Mouse (Mus musculus): ENCODE results near the gene Fblim1.
"Not testable (repeated sequence)": the region's sequence is repeated elsewhere in the genome, so short reads cannot be mapped to it uniquely, and the experiment has no call there.

Gene Fblim1

DNA sequence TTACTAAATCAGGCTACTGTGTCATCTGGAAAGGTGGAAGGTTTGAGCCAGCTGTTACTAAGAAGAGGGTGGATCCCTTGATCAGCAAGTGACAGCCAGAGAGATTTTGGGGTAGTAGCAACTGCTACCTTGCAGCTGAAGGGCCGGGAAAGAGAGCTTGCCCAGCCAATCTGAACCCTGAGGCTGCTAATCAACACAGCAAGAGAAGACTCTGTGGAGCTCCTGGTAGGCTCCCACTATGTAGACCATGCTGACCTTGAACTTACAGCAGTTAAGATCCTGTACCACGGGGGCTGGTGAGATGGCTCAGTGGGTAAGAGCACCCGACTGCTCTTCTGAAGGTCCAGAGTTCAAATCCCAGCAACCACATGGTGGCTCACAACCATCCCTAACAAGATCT, 41.2 kb downstream of the Fblim1 start:
- no peak for DNase-seq

DNA sequence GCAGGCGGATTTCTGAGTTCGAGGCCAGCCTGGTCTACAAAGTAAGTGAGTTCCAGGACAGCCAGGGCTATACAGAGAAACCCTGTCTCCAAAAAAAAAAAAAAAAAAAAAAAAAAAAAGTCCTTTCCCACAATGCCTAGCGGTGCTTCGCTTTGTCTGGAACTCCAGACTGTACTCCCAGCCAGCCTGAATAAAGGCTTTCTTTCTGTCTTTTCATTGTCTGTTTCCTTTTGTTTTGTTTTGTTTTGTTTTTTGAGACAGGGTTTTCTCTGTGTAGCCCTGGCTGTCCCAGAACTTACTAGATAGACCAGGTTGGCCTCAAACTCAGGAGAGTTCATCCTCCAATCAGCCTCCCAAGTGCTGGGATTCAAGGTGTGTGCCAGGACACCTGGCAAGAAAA, 41.7 kb downstream of the Fblim1 start:
- DNase-seq = no peak

DNA sequence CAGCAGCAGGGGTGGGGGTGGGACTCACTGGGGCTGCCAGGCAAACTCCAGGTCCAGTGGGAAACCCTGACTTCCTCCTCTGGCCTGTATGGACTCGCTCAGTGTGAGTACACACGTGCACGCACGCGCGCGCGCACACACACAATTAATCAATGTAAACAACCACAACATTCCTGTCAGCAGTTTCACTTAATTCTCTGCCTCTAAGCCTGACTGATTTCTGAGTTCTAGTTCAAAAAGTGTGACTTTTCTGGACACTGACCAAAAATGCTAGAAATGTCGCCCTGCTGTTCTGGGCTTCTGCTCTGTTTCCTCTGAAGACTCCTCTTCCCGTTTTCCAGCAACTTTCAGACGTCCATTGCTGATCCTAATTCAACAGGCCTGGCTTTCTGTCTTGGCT, 43.6 kb downstream of the Fblim1 start:
- no peak for DNase-seq

- DNase-seq = not testable (repeated sequence)
These were observed 44.5 kb downstream of the Fblim1 start for GRCm38 (mm10) chr4:141561331-141561919.

DNA sequence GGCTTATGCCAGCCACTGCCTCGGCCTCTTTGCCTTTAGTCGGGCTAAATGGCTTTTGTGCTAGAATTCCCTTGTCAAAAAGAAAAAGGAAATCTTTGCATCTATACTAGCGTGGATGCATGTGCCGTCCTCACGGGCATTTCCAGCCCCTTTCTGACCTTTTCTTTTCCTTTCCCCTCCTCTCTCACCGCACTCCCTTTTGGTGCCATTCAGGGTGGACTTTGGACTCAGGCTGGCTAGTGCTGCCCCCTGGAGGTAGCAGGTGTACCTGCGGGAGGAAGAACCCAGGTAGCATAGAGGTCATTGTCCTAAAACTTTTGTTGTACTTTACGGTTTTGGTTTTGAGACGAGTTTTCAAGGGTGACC, 46.0 kb downstream of the Fblim1 start:
- peak; percentile 80 to 81 for DNase-seq

DNA sequence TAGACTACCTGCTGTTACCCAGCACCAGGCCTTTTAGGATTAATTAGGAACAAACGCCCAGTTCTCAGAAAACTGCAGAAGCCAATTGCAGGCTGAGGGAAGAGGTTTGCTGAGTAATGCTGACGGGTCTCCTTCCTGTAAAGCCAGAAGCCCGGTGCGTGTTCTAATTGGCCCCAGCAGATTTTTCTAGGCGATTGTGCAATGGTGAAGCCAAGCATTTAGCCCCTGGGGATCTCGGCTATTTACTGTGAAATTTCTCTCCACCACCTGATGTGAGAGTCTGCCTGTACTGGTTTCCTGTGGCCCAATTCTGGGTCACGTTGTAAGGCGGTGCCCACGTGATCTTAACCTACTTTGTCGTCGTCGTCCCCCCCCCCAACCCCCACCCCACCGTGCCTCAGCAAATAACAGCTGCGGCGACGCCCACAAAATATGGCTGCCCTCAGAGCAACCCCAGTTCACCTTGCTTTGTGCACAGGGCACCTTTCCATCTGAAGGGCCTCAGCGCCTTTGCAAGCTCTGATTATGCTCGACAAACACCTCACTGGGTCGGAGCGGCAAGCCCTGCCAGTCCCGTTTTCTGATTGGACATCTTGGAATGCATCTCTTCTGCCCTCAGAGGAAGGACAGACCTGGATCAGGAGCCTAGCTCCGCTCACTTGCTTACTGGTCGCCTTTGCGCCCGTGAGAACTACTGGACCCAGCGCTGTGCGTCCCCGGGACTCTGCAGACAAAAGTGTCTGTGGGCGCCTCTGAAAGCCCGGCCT, 46.6 kb downstream of the Fblim1 start:
- peak; percentile 75 to 83 for DNase-seq

DNA sequence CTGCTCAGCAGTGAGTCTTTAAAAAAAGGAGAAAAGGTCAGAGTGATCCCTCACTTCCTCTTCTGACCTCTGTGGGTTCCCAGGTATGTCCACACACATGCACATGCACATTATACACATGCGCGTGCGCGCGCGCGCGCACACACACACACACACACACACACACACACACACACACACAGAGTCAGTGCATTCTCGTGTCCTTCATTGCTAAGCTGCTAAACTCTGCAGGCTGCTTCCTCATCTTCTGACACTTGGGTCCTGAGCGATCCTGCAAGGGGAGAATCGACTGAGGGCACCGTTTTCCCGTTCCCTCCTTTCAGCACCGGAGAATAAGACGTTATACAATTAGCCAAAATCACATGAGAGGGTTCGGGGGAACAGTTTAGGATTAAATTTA, 47.2 kb downstream of the Fblim1 start:
- peak; percentile 46 to 51 for DNase-seq

GRCm38 (mm10) chr4:141556163-141556562, 49.7 kb downstream of the Fblim1 start:
- not testable (repeated sequence) for DNase-seq

- DNase-seq = not testable (repeated sequence)
These were observed 51.5 kb downstream of the Fblim1 start for GRCm38 (mm10) chr4:141554255-141554865.

- DNase-seq = no peak
These were observed 53.4 kb downstream of the Fblim1 start for GRCm38 (mm10) chr4:141552484-141552883.

DNA sequence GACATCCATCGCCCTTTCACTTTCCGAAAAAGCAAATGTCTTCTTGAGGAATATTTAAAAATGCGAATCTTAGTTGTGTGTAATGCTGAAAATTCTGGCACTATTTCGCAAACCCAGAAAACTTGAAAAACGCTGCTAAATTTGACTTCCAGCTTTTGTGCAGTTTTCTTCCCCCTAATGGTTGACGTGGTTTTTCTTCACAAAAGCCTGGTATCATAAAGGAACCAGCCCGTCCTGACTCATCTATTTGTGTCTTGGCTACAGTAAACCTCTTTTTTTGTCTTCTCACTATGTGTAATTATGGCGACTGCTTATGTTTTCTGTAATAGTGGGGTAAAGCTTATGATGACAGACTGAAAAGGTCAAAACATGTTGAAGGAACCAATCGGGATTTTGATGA, 58.6 kb downstream of the Fblim1 start:
- DNase-seq = no peak

DNA sequence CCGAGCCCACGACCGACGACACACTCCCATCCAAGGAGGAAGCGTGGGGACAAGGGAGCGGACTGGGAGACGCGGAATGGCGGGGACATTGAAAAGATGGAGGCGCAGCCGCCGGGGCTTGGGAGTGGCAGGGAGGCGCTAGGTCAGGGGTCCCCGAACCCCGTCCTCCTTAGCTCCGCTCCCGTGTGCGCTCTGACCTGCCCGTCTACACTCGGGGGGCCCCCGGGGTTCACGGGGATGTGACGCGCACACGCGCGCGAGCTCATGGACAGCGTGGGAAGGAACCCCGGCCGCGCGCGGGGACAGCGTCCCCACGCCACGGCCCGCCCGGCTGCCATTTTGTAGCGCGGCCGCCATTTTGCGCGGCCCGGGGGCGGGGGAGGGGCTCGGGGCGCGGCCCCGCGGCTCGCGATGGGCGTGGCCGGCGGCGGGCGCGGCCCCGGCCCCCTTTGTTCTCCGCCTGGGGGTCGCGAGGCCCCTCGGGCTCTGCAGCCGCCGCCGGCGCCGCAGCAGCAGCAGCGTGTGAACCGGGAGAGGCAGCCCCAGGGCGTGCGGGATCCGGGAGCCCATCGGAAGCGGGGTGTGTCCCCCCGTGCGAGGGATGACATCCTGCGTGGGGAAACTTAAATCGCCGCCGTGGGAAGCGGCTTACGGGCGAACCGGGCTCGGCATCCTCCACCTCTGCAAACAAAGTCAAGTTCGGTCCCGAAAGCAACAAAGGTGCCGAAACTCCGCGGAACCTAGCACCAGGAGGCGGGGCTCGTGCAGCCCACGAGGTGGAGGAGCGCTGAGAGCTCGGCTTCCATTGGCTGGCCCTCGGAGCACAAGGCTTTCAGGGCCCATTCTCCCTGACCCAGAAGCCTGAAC, 59.3 kb downstream of the Fblim1 start:
- peak; percentile 84 to 88 for DNase-seq

DNA sequence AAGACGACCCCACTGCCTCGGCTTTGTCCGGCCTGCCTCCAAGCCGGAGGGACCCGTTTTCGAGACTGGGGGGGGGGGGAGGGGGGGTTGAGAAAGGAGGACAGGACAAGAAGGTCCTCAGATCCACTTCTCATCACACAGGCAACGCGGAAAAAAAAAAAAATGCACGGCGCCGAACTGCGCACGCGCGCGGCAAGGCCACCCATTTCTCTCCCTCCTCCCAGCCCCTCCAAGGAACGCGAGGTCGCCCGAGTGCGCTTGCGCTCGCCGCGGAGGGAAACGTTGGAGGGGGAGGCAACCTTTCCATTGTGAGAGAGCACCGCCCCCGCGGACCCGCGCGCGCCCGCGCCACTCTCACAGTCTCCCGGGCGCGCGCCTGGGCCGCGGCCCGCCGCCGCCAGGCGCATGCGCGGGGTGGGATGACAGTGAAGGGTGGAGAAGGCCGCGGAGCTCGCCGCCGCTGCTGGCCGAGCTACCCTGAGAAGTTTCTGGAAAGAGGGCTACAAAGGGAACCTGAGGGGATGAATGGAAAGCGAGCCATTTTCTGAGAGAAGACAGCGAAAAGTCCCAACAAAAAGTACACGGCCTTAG, 60.1 kb downstream of the Fblim1 start:
- DNase-seq = peak; percentile 99 to 100

GRCm38 (mm10) chr4:141545071-141545742, 60.7 kb downstream of the Fblim1 start:
- DNase-seq = peak; percentile 68 to 78

DNA sequence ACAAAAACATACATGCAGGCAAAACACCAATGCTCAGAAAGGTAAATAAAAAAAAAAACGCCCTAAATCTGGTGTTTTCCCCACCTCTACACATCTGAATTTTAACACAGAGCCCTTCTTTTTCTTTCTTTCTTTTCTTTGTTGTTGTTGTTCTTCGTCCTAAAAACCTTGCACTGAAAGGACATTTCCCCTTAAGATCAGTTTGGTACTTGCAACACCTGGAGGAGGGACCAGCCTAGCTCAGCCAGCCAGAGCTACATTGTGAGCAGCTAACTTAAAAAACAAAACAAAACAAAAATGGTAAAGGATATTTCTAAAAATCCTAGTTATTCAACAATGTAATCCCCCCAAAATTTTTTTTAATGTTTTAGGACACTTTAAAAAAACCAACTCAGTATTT, 61.4 kb downstream of the Fblim1 start:
- DNase-seq = no peak

GRCm38 (mm10) chr4:141543593-141543992, 62.3 kb downstream of the Fblim1 start:
- DNase-seq = no peak

- DNase-seq = no peak
These were observed 64.0 kb downstream of the Fblim1 start for GRCm38 (mm10) chr4:141541851-141542250.

- no peak for DNase-seq
These were observed 65.1 kb downstream of the Fblim1 start for GRCm38 (mm10) chr4:141540844-141541243.

DNA sequence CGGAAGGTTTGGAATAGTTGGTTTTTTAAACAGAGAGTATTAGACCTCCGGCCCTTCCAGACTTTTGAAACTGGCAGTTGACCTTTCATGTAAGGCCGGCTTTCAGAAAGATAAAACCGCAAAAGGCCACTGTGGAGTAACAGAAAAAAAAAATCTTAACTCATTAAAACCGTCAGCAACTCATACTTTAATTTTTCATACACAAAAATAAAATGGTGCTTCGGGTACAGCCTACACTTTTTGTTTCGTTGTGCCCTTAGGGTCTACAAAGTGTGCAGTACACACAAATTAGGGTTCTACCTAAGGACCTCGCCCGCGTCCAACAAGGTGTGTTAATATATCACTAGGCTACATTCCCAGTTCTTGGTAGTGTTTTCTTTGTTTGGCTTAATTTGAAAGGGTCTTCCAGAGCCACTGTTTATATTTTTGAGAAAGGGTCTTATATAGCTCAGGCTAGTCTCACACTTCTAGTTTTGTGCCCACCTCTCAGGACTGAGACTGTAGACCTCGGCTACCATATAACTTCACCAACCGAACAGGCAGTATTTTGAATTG, 66.6 kb downstream of the Fblim1 start:
- DNase-seq = no peak

DNA sequence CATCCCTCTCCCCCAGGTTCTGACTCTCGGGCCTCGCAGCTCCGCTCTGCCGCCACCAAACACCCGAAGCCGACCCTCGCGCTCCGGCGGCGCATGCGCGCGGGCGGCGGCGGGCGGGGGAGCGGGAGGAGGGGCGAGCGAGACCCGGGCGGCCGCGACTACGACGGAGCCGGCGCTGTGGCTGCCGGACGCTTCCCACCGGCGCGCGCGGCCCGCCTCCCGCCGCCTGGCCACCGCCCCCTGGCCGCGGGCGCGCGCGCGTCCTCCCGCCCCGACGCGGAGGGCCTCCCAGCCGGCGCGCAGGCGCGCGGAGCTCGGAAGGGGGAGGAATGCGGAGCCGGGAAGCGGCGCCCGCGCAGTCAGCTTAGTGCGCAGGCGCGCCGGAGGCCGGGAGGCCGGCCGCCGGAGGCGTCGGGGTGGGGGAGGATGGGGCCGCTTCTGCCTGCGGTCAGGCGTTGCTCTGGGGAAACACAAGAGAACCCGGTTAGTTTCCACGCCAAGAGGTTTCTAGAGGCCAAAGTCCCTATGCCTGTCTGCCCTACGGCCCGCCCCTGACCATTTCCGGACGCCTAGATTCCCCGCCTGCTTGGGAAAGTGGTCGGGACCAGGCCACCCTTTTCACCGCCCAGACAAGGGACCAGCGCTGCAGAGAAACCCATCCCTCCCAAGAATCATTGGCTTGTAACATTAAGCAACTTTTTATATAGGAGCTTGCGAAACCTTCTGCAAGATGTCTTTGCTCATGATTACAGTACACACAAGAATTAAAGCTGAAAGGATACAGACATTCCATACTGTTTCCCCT, 67.3 kb downstream of the Fblim1 start, which contains the start of gene Spen:
Spen (minus strand) TSS at position 190 of the 805 bp plus-strand sequence.
- DNase-seq = peak; percentile 92 to 96
